Mouse (Mus musculus): ENCODE measurements around the gene Gm48551. TPM values are rescaled to one million over a fixed set of nuclear protein-coding genes. Genes with fewer than 3 reads are reported as not detected.

Gene Gm48551
- polyA plus RNA-seq, 1 experiment from 2014 or later, result 3.1 TPM

- Histone ChIP-seq H3K4me3 (peak overlapping the region; percentile 54), H3K36me3 (peaks cover 27% of the 10 kb centered on the region), H3K9me3 (no peaks in the 10 kb centered on the region), H3K4me1 (peaks cover 47% of the 10 kb centered on the region), H3K27me3 (ENCODE audit: insufficient read depth, poor library complexity, severe bottlenecking) (peaks cover 17% of the 10 kb centered on the region), H3K27ac (peak overlapping the region; percentile 83)
- no peak for DNase-seq (ENCODE audit: low spot score)
- whole genome bisulfite sequencing, result 6% methylated on average over 19 of the region's 19 CpGs
Observed at GRCm38 (mm10) chr10:81393456-81394063, 9.3 kb downstream of the Gm48551 start.

GRCm38 (mm10) chr10:81395127-81395526 lies 10.9 kb downstream of the Gm48551 start:
- peaks cover 26% of the 10 kb centered on the region for H3K36me3 ChIP-seq
- no peak overlapping the region for H3K4me3 ChIP-seq
- WGBS, result 8% methylated on average over 5 of the region's 5 CpGs
- no peak overlapping the region for H3K27ac ChIP-seq
- H3K27me3 ChIP-seq (ENCODE audit: insufficient read depth, poor library complexity, severe bottlenecking), result peaks cover 28% of the 10 kb centered on the region
- no peak for DNase-seq (ENCODE audit: low spot score)
- peaks cover 35% of the 10 kb centered on the region for H3K4me1 ChIP-seq
- no peaks in the 10 kb centered on the region for H3K9me3 ChIP-seq

- peaks cover 38% of the 10 kb centered on the region for H3K4me1 ChIP-seq
- 86% methylated on average over 4 of the region's 4 CpGs for WGBS
- no peak for DNase-seq (ENCODE audit: low spot score)
- no peaks in the 10 kb centered on the region for H3K9me3 ChIP-seq
- no peak overlapping the region for H3K4me3 ChIP-seq
- no peak overlapping the region for H3K27ac ChIP-seq
- peaks cover 31% of the 10 kb centered on the region for H3K36me3 ChIP-seq
- peaks cover 35% of the 10 kb centered on the region for H3K27me3 ChIP-seq (ENCODE audit: insufficient read depth, poor library complexity, severe bottlenecking)
Observed at GRCm38 (mm10) chr10:81395865-81396264, 11.6 kb downstream of the Gm48551 start.

GRCm38 (mm10) chr10:81396749-81397148 lies 12.5 kb downstream of the Gm48551 start:
- H3K4me1 ChIP-seq, result peaks cover 47% of the 10 kb centered on the region
- no peak overlapping the region for H3K27ac ChIP-seq
- 80% methylated on average over 5 of the region's 5 CpGs for WGBS
- no peak for DNase-seq (ENCODE audit: low spot score)
- H3K4me3 ChIP-seq, result no peak overlapping the region
- H3K9me3 ChIP-seq, result no peaks in the 10 kb centered on the region
- H3K36me3 ChIP-seq, result peaks cover 25% of the 10 kb centered on the region
- H3K27me3 ChIP-seq (ENCODE audit: insufficient read depth, poor library complexity, severe bottlenecking), result peaks cover 39% of the 10 kb centered on the region

GRCm38 (mm10) chr10:81399296-81399695 lies 15.0 kb downstream of the Gm48551 start:
- DNase-seq (ENCODE audit: low spot score), result no peak
- Histone ChIP-seq H3K27me3 (ENCODE audit: insufficient read depth, poor library complexity, severe bottlenecking) (peaks cover 57% of the 10 kb centered on the region), H3K4me3 (no peak overlapping the region), H3K4me1 (peaks cover 51% of the 10 kb centered on the region), H3K27ac (no peak overlapping the region; the same call in 1 of the 2 replicates), H3K9me3 (no peaks in the 10 kb centered on the region), H3K36me3 (peaks cover 34% of the 10 kb centered on the region)
- WGBS, result 56% methylated on average over 5 of the region's 5 CpGs

- peaks cover 62% of the 10 kb centered on the region for H3K27me3 ChIP-seq (ENCODE audit: insufficient read depth, poor library complexity, severe bottlenecking)
- H3K4me3 ChIP-seq, result peak overlapping the region; percentile 10; the same call in 1 of the 2 replicates
- H3K9me3 ChIP-seq, result no peaks in the 10 kb centered on the region
- peak overlapping the region; percentile 73; the same call in 1 of the 2 replicates for H3K27ac ChIP-seq
- H3K4me1 ChIP-seq, result peaks cover 56% of the 10 kb centered on the region
- H3K36me3 ChIP-seq, result peaks cover 39% of the 10 kb centered on the region
- WGBS, result 69% methylated on average over 18 of the region's 18 CpGs
- no peak for DNase-seq (ENCODE audit: low spot score)
Observed at GRCm38 (mm10) chr10:81399798-81400308, 15.6 kb downstream of the Gm48551 start.

GRCm38 (mm10) chr10:81400371-81401204 lies 16.3 kb downstream of the Gm48551 start:
- peak overlapping the region; percentile 10 for H3K4me3 ChIP-seq
- peaks cover 45% of the 10 kb centered on the region for H3K36me3 ChIP-seq
- H3K27me3 ChIP-seq (ENCODE audit: insufficient read depth, poor library complexity, severe bottlenecking), result peaks cover 69% of the 10 kb centered on the region
- WGBS, result 46% methylated on average over 22 of the region's 22 CpGs
- DNase-seq (ENCODE audit: low spot score), result no peak
- peaks cover 58% of the 10 kb centered on the region for H3K4me1 ChIP-seq
- H3K9me3 ChIP-seq, result no peaks in the 10 kb centered on the region
- peak overlapping the region; percentile 73 for H3K27ac ChIP-seq

- peaks cover 75% of the 10 kb centered on the region for H3K27me3 ChIP-seq (ENCODE audit: insufficient read depth, poor library complexity, severe bottlenecking)
- peaks cover 51% of the 10 kb centered on the region for H3K36me3 ChIP-seq
- H3K4me1 ChIP-seq, result peaks cover 62% of the 10 kb centered on the region
Observed at GRCm38 (mm10) chr10:81401205-81401520, 16.9 kb downstream of the Gm48551 start.

GRCm38 (mm10) chr10:81401521-81402226 lies 17.4 kb downstream of the Gm48551 start:
- Histone ChIP-seq H3K9me3 (no peaks in the 10 kb centered on the region), H3K4me1 (peaks cover 67% of the 10 kb centered on the region), H3K27me3 (ENCODE audit: insufficient read depth, poor library complexity, severe bottlenecking) (peaks cover 78% of the 10 kb centered on the region), H3K36me3 (peaks cover 51% of the 10 kb centered on the region), H3K27ac (peak overlapping the region; percentile 91), H3K4me3 (peak overlapping the region; percentile 49)
- DNase-seq (ENCODE audit: low spot score), result peak; percentile 94
- 6% methylated on average over 18 of the region's 18 CpGs for WGBS

More at GRCm38 (mm10) chr10:81401205-81401520, 16.9 kb downstream of the Gm48551 start:
- no peak for DNase-seq (ENCODE audit: low spot score)
- Histone ChIP-seq H3K4me3 (peak overlapping the region; percentile 13), H3K9me3 (no peaks in the 10 kb centered on the region), H3K27ac (peak overlapping the region; percentile 91)
- 23% methylated on average over 10 of the region's 10 CpGs for WGBS

GRCm38 (mm10) chr10:81402227-81402765 lies 18.0 kb downstream of the Gm48551 start:
- peaks cover 72% of the 10 kb centered on the region for H3K4me1 ChIP-seq
- 22% methylated on average over 7 of the region's 7 CpGs for WGBS
- H3K4me3 ChIP-seq, result peak overlapping the region; percentile 49
- H3K27ac ChIP-seq, result peak overlapping the region; percentile 91
- no peak for DNase-seq (ENCODE audit: low spot score)
- no peaks in the 10 kb centered on the region for H3K9me3 ChIP-seq
- H3K36me3 ChIP-seq, result peaks cover 54% of the 10 kb centered on the region
- peaks cover 78% of the 10 kb centered on the region for H3K27me3 ChIP-seq (ENCODE audit: insufficient read depth, poor library complexity, severe bottlenecking)

GRCm38 (mm10) chr10:81403511-81403910 lies 19.2 kb downstream of the Gm48551 start:
- H3K4me1 ChIP-seq, result peaks cover 79% of the 10 kb centered on the region
- DNase-seq (ENCODE audit: low spot score), result no peak
- no peak overlapping the region for H3K4me3 ChIP-seq
- peak overlapping the region; percentile 91 for H3K27ac ChIP-seq
- H3K27me3 ChIP-seq (ENCODE audit: insufficient read depth, poor library complexity, severe bottlenecking), result peaks cover 82% of the 10 kb centered on the region
- peaks cover 48% of the 10 kb centered on the region for H3K36me3 ChIP-seq
- H3K9me3 ChIP-seq, result no peaks in the 10 kb centered on the region
- 58% methylated on average over 10 of the region's 10 CpGs for WGBS

GRCm38 (mm10) chr10:81404082-81404481 lies 19.8 kb downstream of the Gm48551 start:
- H3K36me3 ChIP-seq, result peaks cover 47% of the 10 kb centered on the region

More at GRCm38 (mm10) chr10:81404082-81404481, 19.8 kb downstream of the Gm48551 start:
- WGBS, result 13% methylated on average over 9 of the region's 9 CpGs
- no peak for DNase-seq (ENCODE audit: low spot score)
- no peak overlapping the region for H3K4me3 ChIP-seq
- no peaks in the 10 kb centered on the region for H3K9me3 ChIP-seq
- peaks cover 85% of the 10 kb centered on the region for H3K4me1 ChIP-seq
- peaks cover 84% of the 10 kb centered on the region for H3K27me3 ChIP-seq (ENCODE audit: insufficient read depth, poor library complexity, severe bottlenecking)
- H3K27ac ChIP-seq, result no peak overlapping the region
